Mouse (Mus musculus): ENCODE results near the gene Dnah3.

Gene Dnah3

GRCm38 (mm10) chr7:120050447-120050846 lies 44.6 kb downstream of the Dnah3 start:
- DNase-seq = no peak

- DNase-seq = no peak
Measured at GRCm38 (mm10) chr7:120043990-120044389, 51.1 kb downstream of the Dnah3 start.

- no peak for DNase-seq
Measured at GRCm38 (mm10) chr7:120036422-120036821, 58.7 kb downstream of the Dnah3 start.

- DNase-seq = no peak
Measured at GRCm38 (mm10) chr7:120034996-120035395, 60.1 kb downstream of the Dnah3 start.

GRCm38 (mm10) chr7:120034566-120034965 lies 60.5 kb downstream of the Dnah3 start:
- no peak for DNase-seq

- no peak for DNase-seq
Measured at GRCm38 (mm10) chr7:120028669-120029068, 66.4 kb downstream of the Dnah3 start.

GRCm38 (mm10) chr7:119997066-119997465 lies 98.0 kb downstream of the Dnah3 start:
- DNase-seq = no peak

GRCm38 (mm10) chr7:119985279-119985912 lies 109.7 kb downstream of the Dnah3 start:
- DNase-seq = no peak

GRCm38 (mm10) chr7:119980170-119980569 lies 114.9 kb downstream of the Dnah3 start:
- DNase-seq = no peak

GRCm38 (mm10) chr7:119978576-119978975 lies 116.5 kb downstream of the Dnah3 start:
- no peak for DNase-seq

GRCm38 (mm10) chr7:119977574-119977973 lies 117.5 kb downstream of the Dnah3 start:
- no peak for DNase-seq

GRCm38 (mm10) chr7:119976256-119976655 lies 118.8 kb downstream of the Dnah3 start:
- DNase-seq = no peak

- DNase-seq = no peak
Measured at GRCm38 (mm10) chr7:119974214-119974613, 120.9 kb downstream of the Dnah3 start.

- DNase-seq = no peak
Measured at GRCm38 (mm10) chr7:119969320-119969719, 125.8 kb downstream of the Dnah3 start.

- DNase-seq = no peak
Measured at GRCm38 (mm10) chr7:119965651-119966395, 129.3 kb downstream of the Dnah3 start.

GRCm38 (mm10) chr7:119965205-119965604 lies 129.9 kb downstream of the Dnah3 start:
- DNase-seq = no peak

GRCm38 (mm10) chr7:119961107-119961506 lies 134.0 kb downstream of the Dnah3 start:
- no peak for DNase-seq

GRCm38 (mm10) chr7:119960546-119960945 lies 134.5 kb downstream of the Dnah3 start:
- DNase-seq = no peak

GRCm38 (mm10) chr7:119960006-119960405 lies 135.1 kb downstream of the Dnah3 start:
- DNase-seq = no peak

GRCm38 (mm10) chr7:119959491-119959890 lies 135.6 kb downstream of the Dnah3 start:
- no peak for DNase-seq

GRCm38 (mm10) chr7:119959091-119959490 lies 136.0 kb downstream of the Dnah3 start:
- DNase-seq = no peak

GRCm38 (mm10) chr7:119957421-119957820 lies 137.7 kb downstream of the Dnah3 start:
- DNase-seq = no peak

GRCm38 (mm10) chr7:119954047-119954446 lies 141.0 kb downstream of the Dnah3 start:
- DNase-seq = no peak

GRCm38 (mm10) chr7:119941569-119941968 lies 153.5 kb downstream of the Dnah3 start:
- no peak for DNase-seq

- DNase-seq = no peak
Measured at GRCm38 (mm10) chr7:119937036-119937435, 158.0 kb downstream of the Dnah3 start.
